Mouse (Mus musculus) spleen, postnatal 0 days (tissue): ENCODE data around the gene Mlph. TPM values are rescaled to one million over a fixed set of nuclear protein-coding genes. Genes with fewer than 3 reads are reported as not detected.

Source experiments
- polyA plus RNA-seq: library from polyadenylated mRNA; unstranded; fragments of >200 nt; fragmentation: Nextera tagmentation; extraction: Ambion mirVana; gene quantifications from 2 replicates; pipeline ENCODE4 v1.2.1, GENCODE M21; 2015

The Mlph gene
- 0.35 and 0.36 TPM in 2 replicates for polyA plus RNA-seq

DNA sequence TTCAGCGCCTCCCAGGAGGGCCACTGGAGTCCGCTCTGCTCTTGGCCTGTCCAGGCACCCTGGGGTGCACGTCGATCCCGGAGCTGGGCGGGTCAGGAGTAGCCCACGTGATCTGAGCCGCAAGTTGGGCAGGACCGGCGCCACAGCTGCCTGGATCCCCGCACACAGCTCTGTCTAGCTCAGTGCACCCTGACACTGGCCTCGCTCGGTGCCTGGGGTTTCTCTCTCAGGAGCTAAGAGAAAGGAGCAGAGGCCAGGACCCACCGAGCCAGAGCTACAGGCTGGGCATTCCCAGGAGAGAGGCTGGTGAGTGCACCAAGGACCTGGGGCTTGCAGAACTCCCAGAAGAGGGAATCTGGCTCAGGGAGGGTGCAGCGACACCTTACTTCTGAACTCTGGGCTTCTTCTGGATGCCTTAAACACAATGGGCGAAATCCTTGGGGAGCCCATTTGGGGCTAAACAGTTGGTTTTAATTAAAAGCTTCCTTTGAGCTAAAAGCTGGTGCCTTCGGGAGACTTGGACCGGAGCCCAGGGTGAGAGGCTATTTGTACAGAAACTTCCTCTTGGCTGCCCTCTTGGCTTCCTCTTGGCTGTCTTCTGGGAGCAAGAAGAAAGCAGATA, at the start of gene Mlph:
Gene Mlph, plus strand, starts transcription at position 138 of the 622 bp plus-strand sequence.

DNA sequence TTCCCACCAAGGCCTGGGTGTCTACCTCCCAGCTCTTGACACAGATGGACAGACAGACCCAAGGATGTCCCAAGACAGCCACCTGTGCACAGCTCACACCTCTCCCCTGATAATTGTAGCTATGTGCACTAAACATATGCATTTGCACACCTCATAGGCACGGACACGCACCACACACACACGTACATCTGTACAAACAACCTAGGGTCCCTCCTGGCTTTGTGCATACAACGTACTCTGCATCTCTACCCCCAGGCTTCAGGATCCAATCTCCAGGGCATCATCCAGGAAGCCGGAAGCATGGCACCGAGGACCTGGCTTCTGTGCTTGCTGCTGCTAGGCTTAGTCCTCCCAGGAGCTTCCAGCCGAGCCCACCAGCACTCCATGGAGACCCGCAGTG, 37.9 kb downstream of the Mlph start, which contains the start of gene Prlh:
Gene Prlh, plus strand, starts transcription at position 301 of the 400 bp plus-strand sequence.

DNA sequence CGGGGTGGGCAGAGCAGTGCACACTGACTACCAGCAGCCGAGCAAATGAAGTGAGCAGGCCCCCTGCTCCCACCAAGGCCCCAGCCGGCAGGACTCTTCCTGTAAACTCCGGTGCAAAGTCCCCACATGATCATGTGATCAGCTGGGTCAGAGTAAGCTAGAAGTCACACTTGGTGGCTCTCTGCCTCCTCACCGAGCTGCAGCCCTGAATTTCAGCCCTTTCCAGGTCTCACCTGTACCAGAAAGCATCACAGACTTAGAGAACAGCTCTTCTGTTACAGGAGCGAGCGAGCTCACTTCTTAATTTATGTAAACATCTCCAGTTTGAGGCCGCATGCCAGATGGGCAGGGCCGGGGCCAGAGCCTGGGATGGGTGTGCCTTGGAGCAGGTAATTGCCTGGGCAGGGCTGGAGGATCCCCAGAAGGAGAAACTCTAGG, 54.5 kb downstream of the Mlph start, which contains the start of gene Rab17:
Gene Rab17, minus strand, starts transcription at position 315 of the 438 bp plus-strand sequence.

DNA sequence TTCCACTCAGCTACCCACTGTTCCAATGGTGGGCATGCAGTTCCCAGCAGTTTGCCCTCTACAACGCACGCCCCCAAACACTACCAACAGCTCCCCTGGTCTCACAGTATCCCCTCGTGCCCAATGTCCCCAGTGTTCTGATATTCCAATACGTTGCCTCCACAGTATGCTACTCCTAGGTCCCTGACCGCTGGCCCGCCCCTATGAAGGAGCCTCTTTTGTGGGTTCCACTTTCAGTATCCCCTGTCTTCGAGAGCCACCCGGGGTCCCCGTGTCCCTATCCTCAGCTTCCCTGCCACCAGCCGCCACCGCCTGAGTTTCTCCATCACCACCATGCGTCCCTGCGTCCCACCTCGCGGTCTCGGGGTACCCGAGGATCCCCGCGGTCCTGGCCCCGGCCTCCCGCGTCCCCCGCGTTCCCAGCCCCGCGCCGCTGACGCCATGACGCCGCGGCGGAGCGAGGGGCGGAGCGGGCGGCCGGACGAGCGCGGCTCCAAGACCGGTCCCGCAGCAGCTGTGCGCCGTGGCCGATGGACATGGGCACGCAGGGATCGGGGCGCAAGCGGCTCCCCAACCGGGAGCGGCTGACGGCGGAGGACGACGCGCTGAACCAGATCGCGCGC, 83.5 kb downstream of the Mlph start, which contains the start of gene Lrrfip1:
Gene Lrrfip1, plus strand, starts transcription at position 470 of the 623 bp plus-strand sequence.

Other genes with a start within 250 kb of the Mlph start
- 15.6 and 18.6 TPM in 2 replicates for gene Col6a3, start 71.1 kb upstream of the Mlph start, polyA plus RNA-seq
- gene Prlh, start 38.0 kb downstream of the Mlph start, polyA plus RNA-seq: not detected in 2 replicates
- 0.41 and 0.63 TPM in 2 replicates for gene Rab17, start 54.6 kb downstream of the Mlph start, polyA plus RNA-seq
- gene Lrrfip1, start 83.7 kb downstream of the Mlph start, polyA plus RNA-seq: 25.6 and 34.1 TPM in 2 replicates
- gene Rbm44, start 230.0 kb downstream of the Mlph start, polyA plus RNA-seq: 0.65 and 1.8 TPM in 2 replicates